Mouse (Mus musculus) thymus, adult 2 months (tissue): ENCODE measurements at regions not wholly inside any gene's neighbourhood (a gene's known extent, or its start where the extent isn't known, plus 50 kb on each side); places are given as distances from the start of the nearest gene placed in this dataset.

Experiments used
- CTCF ChIP-seq: fragments of 200-500 bp; IDR thresholded peaks from 2 replicates; pipeline ENCODE4 v1.5.1; 2012; ENCODE audit warnings: mild to moderate bottlenecking, control low read depth, low read length, moderate library complexity, borderline replicate concordance; ENCODE audit not compliant: control insufficient read depth, poor library complexity, insufficient read depth; ENCODE audit errors: extremely low read depth
- POLR2A ChIP-seq: fragments of 200-500 bp; IDR thresholded peaks from 2 replicates; pipeline ENCODE4 v1.6.1; 2012; ENCODE audit warnings: mild to moderate bottlenecking, low read length, control low read depth, moderate library complexity; ENCODE audit not compliant: control insufficient read depth, poor library complexity, insufficient read depth; ENCODE audit errors: extremely low read depth

GRCm38 (mm10) chr13:107100116-107100515, 78.2 kb upstream of the Kif2a start:
- TF ChIP-seq CTCF (no peak), POLR2A (no peak)
